Mouse (Mus musculus): ENCODE measurements at regions not wholly inside any gene's neighbourhood (a gene's known extent, or its start where the extent isn't known, plus 50 kb on each side); places are given as distances from the start of the nearest gene placed in this dataset.

- Histone ChIP-seq H3K9me3 (replicated peaks; ENCODE audit: low read length) (peaks cover 5% of the 10 kb centered on the region), H3K4me1 (ENCODE audit: control insufficient read depth in 1 of 2, insufficient read depth in 2 of 2) (0 out of 4 replicates have a peak, but pooled peaks cover 0 to 4% of the 10 kb centered on the region in 2 experiments), H3K36me3 (replicated peaks in 1 of 2; ENCODE audit: control insufficient read depth in 1 of 2, insufficient read depth in 1 of 2, low read length in 1 of 2) (no peaks in the 10 kb centered on the region), H3K4me3 (replicated peaks in 1 of 3; ENCODE audit: low read depth in 2 of 3, low read length in 2 of 3, poor library complexity in 1 of 3) (no peak overlapping the region), H3K79me2 (replicated peaks; ENCODE audit: control insufficient read depth, extremely low read depth, insufficient read depth, poor library complexity, severe bottlenecking) (no peaks in the 10 kb centered on the region), H3K27me3 (replicated peaks) (peaks cover 7% of the 10 kb centered on the region), H3K9ac (ENCODE audit: insufficient read depth, low read depth) (no peak overlapping the region), H3K27ac (ENCODE audit: insufficient read depth, low read depth) (no peak overlapping the region), H3K4me2 (ENCODE audit: insufficient read depth, low read depth, poor library complexity, severe bottlenecking) (no peak overlapping the region)
- no peak for TF ChIP-seq CHD2 (IDR thresholded peaks at IDR 0.05; ENCODE audit: low read length)
- peak; percentile 29; the same call in 1 of the 2 replicates for TF ChIP-seq ZC3H11A (IDR thresholded peaks at IDR 0.05; ENCODE audit: low read depth, low read length)
- TF ChIP-seq BHLHE40 (IDR thresholded peaks at IDR 0.05; ENCODE audit: low read depth, low read length), result no peak
- TF ChIP-seq POLR2A (IDR thresholded peaks at IDR 0.05; ENCODE audit: low read depth, low read length), result no peak
- no peak for TF ChIP-seq USF2 (conservative IDR thresholded peaks at IDR 0.05; ENCODE audit: low read depth, low read length)
- TF ChIP-seq SMC3 (IDR thresholded peaks at IDR 0.05; ENCODE audit: low read depth, low read length), result peak; percentile 66
- TF ChIP-seq RAD21 (IDR thresholded peaks at IDR 0.05; ENCODE audit: low read depth, low read length), result peak; percentile 73
- TF ChIP-seq ZNF384 (IDR thresholded peaks at IDR 0.05; ENCODE audit: low read depth, low read length), result peak; percentile 98
- no peak for TF ChIP-seq ETS1 (conservative IDR thresholded peaks at IDR 0.05; ENCODE audit: low read depth, low read length)
- no peak for TF ChIP-seq EP300 (IDR thresholded peaks at IDR 0.05; ENCODE audit: low read length)
- no peak for TF ChIP-seq PAX5 (IDR thresholded peaks at IDR 0.05; ENCODE audit: low read length)
- TF ChIP-seq JUND (conservative IDR thresholded peaks at IDR 0.05; ENCODE audit: low read depth, low read length), result no peak
- no peak for TF ChIP-seq MEF2A (IDR thresholded peaks at IDR 0.05; ENCODE audit: borderline replicate concordance, low read depth, low read length)
- TF ChIP-seq CTCF (conservative IDR thresholded peaks at IDR 0.05 in 1 of 2, IDR thresholded peaks at IDR 0.05 in 1 of 2; ENCODE audit: low read depth in 2 of 2, low read length in 2 of 2), result peak; percentile 80 to 82
- peak; percentile 90 for DNase-seq (ENCODE audit: extremely low read depth)
- in situ Hi-C loops (cut with MboI; ENCODE audit: low pct_ligation_motif_present, low pct_unique_long_range_greater_than_20kb, low sequenced_read_pairs) (loop anchor here (25.0 kb wide), 1 partner anchor 798 kb away; no protein-coding TSS in a partner anchor), dilution Hi-C loops (cut with MboI; ENCODE audit: extremely low pct_ligation_motif_present, extremely low pct_unique_long_range_greater_than_20kb, low sequenced_read_pairs) (no loop called here)
Measured at GRCm38 (mm10) chr15:37114119-37114518, 106.5 kb upstream of the Zfp706 start.

GRCm38 (mm10) chr15:37110462-37110861, 102.9 kb upstream of the Zfp706 start:
- no peak overlapping the region for H3K4me2 ChIP-seq (ENCODE audit: insufficient read depth, low read depth, poor library complexity, severe bottlenecking)
- TF ChIP-seq NELFE (IDR thresholded peaks at IDR 0.05; ENCODE audit: low read depth, low read length) (no peak), MAX (IDR thresholded peaks at IDR 0.05; ENCODE audit: low read length) (no peak)
- no peaks in the 10 kb centered on the region for H3K36me3 ChIP-seq (replicated peaks in 1 of 2; ENCODE audit: control insufficient read depth in 1 of 2, insufficient read depth in 1 of 2, low read length in 1 of 2)
- dilution Hi-C loops (cut with MboI; ENCODE audit: extremely low pct_ligation_motif_present, extremely low pct_unique_long_range_greater_than_20kb, low sequenced_read_pairs), result no loop called here
- H3K9ac ChIP-seq (ENCODE audit: insufficient read depth, low read depth), result no peak overlapping the region
- H3K79me2 ChIP-seq (replicated peaks; ENCODE audit: control insufficient read depth, extremely low read depth, insufficient read depth, poor library complexity, severe bottlenecking), result no peaks in the 10 kb centered on the region
- in situ Hi-C loops (cut with MboI; ENCODE audit: low pct_ligation_motif_present, low pct_unique_long_range_greater_than_20kb, low sequenced_read_pairs), result loop anchor here (25.0 kb wide), 1 partner anchor 802 kb away; no protein-coding TSS in a partner anchor
- H3K27ac ChIP-seq (ENCODE audit: insufficient read depth, low read depth), result no peak overlapping the region
- H3K9me3 ChIP-seq (replicated peaks; ENCODE audit: low read length), result peaks cover 5% of the 10 kb centered on the region
- 0 out of 4 replicates have a peak, but pooled peaks cover 0 to 4% of the 10 kb centered on the region in 2 experiments for H3K4me1 ChIP-seq (ENCODE audit: control insufficient read depth in 1 of 2, insufficient read depth in 2 of 2)
- H3K4me3 ChIP-seq (replicated peaks in 1 of 3; ENCODE audit: low read depth in 2 of 3, low read length in 2 of 3, poor library complexity in 1 of 3), result no peak overlapping the region
- peaks cover 26% of the 10 kb centered on the region for H3K27me3 ChIP-seq (replicated peaks)
- no peak for DNase-seq (ENCODE audit: extremely low read depth)
